Mouse (Mus musculus) induced T-regulatory cell, adult 2 months (primary cell): Measurements from ENCODE around the gene Nkx3-2.

ENCODE experiments used
- DNase-seq: peaks from one replicate; pipeline ENCODE4 v3.0.0-alpha.2; 2012; ENCODE audit warnings: low read depth

The Nkx3-2 gene

GRCm38 (mm10) chr5:41762141-41762946, 2.0 kb downstream of the Nkx3-2 start:
- DNase-seq, result peak; percentile 37

GRCm38 (mm10) chr5:41761509-41762140, 2.7 kb downstream of the Nkx3-2 start:
- peak; percentile 23 for DNase-seq

GRCm38 (mm10) chr5:41760831-41761508, 3.3 kb downstream of the Nkx3-2 start:
- DNase-seq, result no peak

- no peak for DNase-seq
These were observed 4.2 kb downstream of the Nkx3-2 start for GRCm38 (mm10) chr5:41760071-41760470.

- no peak for DNase-seq
These were observed 5.3 kb downstream of the Nkx3-2 start for GRCm38 (mm10) chr5:41758671-41759639.

GRCm38 (mm10) chr5:41757338-41757737, 7.0 kb downstream of the Nkx3-2 start:
- no peak for DNase-seq

- DNase-seq, result no peak
These were observed 7.9 kb downstream of the Nkx3-2 start for GRCm38 (mm10) chr5:41756396-41756795.

GRCm38 (mm10) chr5:41755373-41755960, 8.8 kb downstream of the Nkx3-2 start:
- DNase-seq, result no peak

- no peak for DNase-seq
These were observed 9.5 kb downstream of the Nkx3-2 start for GRCm38 (mm10) chr5:41754836-41755235.

GRCm38 (mm10) chr5:41754226-41754775, 10.0 kb downstream of the Nkx3-2 start:
- DNase-seq, result no peak

- no peak for DNase-seq
These were observed 11.6 kb downstream of the Nkx3-2 start for GRCm38 (mm10) chr5:41752721-41753120.

GRCm38 (mm10) chr5:41744898-41745780, 19.2 kb downstream of the Nkx3-2 start:
- DNase-seq, result no peak

GRCm38 (mm10) chr5:41744234-41744633, 20.1 kb downstream of the Nkx3-2 start:
- peak; percentile 27 for DNase-seq

GRCm38 (mm10) chr5:41738817-41739216, 25.5 kb downstream of the Nkx3-2 start:
- peak; percentile 16 for DNase-seq

- DNase-seq, result no peak
These were observed 27.3 kb downstream of the Nkx3-2 start for GRCm38 (mm10) chr5:41737039-41737438.

- no peak for DNase-seq
These were observed 37.3 kb downstream of the Nkx3-2 start for GRCm38 (mm10) chr5:41727017-41727416.

- no peak for DNase-seq
These were observed 38.7 kb downstream of the Nkx3-2 start for GRCm38 (mm10) chr5:41725573-41725972.
